Mouse (Mus musculus) testis, adult 2 months (tissue): Measurements from ENCODE around the gene Zbtb34.

ENCODE experiments used
- CTCF ChIP-seq: fragments of 200-500 bp; IDR thresholded peaks from 2 replicates; pipeline ENCODE4 v1.5.1; 2012; ENCODE audit warnings: low read depth, mild to moderate bottlenecking, inconsistent platforms, low read length, moderate library complexity; ENCODE audit not compliant: control insufficient read depth, insufficient read depth, insufficient replicate concordance
- POLR2A ChIP-seq: fragments of 200-500 bp; IDR thresholded peaks from 2 replicates; pipeline ENCODE4 v1.6.1; 2012; ENCODE audit warnings: low read depth, mild to moderate bottlenecking, inconsistent platforms, low read length, moderate library complexity; ENCODE audit not compliant: control insufficient read depth

- TF ChIP-seq CTCF = no peak
- TF ChIP-seq POLR2A = no peak
Observed at GRCm38 (mm10) chr2:33403511-33404003, 27.6 kb downstream of the Zbtb34 start.
